Mouse (Mus musculus): ENCODE results near the gene Slbp.

The Slbp gene

GRCm38 (mm10) chr5:33628820-33629300 is 23.5 kb downstream of the Slbp start:
- peak in 1 of 2 experiments; percentile 48 for DNase-seq

- DNase-seq = peak; percentile 47
Measured at GRCm38 (mm10) chr5:33627968-33628367, 24.4 kb downstream of the Slbp start.

- no peak for DNase-seq
Measured at GRCm38 (mm10) chr5:33623766-33624165, 28.6 kb downstream of the Slbp start.

- no peak for DNase-seq
Measured at GRCm38 (mm10) chr5:33622671-33623070, 29.7 kb downstream of the Slbp start.

GRCm38 (mm10) chr5:33614391-33614790 is 38.0 kb downstream of the Slbp start:
- no peak for DNase-seq

- DNase-seq = no peak
Measured at GRCm38 (mm10) chr5:33611795-33612194, 40.6 kb downstream of the Slbp start.

- DNase-seq = peak; percentile 30 to 40
Measured at GRCm38 (mm10) chr5:33609226-33609625, 43.1 kb downstream of the Slbp start.

- DNase-seq = no peak
Measured at GRCm38 (mm10) chr5:33607434-33607833, 44.9 kb downstream of the Slbp start.

GRCm38 (mm10) chr5:33606631-33607030 is 45.7 kb downstream of the Slbp start:
- DNase-seq = no peak

- DNase-seq = no peak
Measured at GRCm38 (mm10) chr5:33605314-33605713, 47.1 kb downstream of the Slbp start.

GRCm38 (mm10) chr5:33593620-33594019 is 58.8 kb downstream of the Slbp start:
- DNase-seq = no peak

GRCm38 (mm10) chr5:33589221-33589888 is 63.0 kb downstream of the Slbp start:
- DNase-seq = peak; percentile 43 to 65

GRCm38 (mm10) chr5:33588066-33588465 is 64.3 kb downstream of the Slbp start:
- DNase-seq = no peak

GRCm38 (mm10) chr5:33587498-33588058 is 64.8 kb downstream of the Slbp start:
- no peak for DNase-seq
